Mouse (Mus musculus): ENCODE measurements around the gene Arsb.

Gene Arsb

DNA sequence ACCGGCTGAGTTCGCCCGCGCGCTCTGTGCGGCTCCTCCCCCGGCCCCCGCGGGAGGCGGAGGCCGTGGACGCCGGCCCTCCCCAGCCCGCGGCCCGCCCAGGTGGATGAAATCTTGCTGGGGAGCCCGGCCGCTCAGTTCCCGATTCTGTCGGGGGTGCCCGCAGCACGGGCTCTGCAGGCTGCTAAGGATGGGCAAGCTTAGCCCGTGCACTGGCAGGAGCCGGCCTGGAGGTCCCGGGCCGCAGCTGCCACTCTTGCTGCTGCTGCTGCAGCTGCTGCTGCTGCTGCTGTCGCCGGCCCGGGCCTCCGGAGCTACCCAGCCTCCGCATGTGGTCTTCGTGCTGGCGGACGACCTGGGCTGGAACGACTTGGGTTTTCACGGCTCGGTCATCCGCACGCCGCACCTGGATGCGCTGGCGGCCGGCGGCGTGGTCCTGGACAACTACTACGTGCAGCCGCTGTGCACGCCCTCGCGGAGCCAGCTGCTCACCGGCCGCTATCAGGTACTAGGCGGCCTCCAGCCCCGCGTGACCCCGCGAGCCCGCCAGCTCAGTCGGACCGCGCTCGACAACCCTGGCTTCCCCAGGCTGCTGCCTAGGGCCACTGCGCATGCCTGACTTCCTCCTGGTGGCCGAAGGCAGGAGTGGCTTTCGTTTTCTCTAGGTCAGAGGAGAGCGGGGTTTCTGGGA is at the start of gene Arsb:
Gene Arsb, plus strand, starts transcription at position 43 of the 691 bp plus-strand sequence.
- DNase-seq (ENCODE audit: low spot score) = peak; percentile 85

DNA sequence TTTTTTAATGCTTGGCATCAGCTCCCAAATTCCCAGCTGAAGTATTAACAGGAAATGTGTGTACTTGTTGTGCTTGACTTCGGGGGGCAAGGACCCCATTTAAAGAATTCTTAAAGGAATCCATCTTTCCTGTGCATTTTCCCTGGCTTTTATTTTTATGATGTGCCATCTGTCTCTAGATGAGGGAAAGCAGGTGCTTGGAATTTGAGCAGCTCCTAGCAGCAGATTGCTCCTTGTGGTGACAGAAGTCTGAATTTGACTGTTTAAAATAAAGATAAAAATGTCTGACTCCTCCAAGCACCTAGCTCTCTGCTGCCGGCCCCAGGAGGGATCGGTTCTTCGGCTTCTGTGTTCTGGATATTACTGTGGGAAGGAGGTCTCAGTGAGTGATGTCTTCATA is 49.5 kb upstream of the Arsb start:
- DNase-seq (ENCODE audit: low spot score) = no peak

DNA sequence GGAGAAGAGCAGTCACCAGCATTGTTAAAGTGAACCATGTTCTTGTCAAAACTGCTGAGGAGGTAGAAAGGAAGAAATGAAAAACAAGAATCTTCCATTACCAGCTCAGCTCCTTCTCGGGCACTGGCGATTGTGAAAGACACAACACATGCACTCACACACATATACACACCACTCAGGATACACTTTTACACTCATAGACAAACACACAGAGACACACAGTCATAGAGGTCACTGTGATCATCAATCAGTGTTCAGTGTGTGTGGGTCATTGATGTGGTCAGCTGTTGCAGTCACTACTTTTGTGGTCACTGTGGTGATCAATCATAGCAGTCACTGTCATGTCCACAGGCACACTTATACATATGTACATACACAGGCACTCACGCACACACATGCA is 48.0 kb upstream of the Arsb start:
- DNase-seq (ENCODE audit: low spot score) = no peak

DNA sequence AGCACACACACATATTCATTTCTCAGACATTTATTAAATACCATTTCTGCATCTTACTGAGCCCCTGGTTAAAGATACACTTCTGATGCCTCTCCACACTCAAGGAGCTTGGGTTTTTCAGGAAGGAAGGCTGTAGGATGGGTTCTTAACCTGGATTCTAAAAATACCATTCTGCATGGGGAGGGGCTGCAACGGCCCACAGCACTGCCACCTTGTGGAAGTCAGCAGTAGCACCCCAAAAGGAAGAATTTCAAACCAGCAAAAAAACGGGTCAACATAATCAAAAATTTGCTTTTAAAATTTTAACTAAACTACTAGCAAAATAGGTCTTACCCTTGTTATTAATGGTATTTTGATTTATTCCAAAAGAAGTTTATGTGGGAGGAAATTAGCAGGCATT is 47.2 kb upstream of the Arsb start:
- DNase-seq (ENCODE audit: low spot score) = no peak

DNA sequence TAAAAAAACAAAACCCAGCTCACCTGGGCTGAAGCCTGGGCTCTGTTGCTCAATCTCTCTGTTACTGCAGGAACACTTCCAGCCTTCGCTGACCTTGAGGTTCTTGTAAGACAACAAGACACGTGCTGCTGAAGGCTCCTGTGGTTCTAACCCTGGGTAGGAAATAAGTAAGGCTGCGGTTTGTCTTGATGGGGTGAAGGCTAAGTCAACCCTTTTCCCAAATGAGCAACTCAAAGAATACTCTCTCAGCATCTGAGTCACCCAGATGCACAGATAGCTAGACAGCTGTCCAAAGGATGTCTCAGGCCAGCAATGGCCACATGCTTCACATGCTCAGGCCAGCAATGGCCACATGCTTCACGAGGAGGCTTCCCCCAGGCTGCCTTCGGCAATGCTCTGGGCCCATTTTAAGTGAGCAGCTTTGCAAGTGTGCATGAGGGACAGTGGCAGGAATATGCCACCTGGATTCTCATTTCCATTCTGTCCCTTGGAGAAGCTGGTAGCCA is 36.2 kb upstream of the Arsb start:
- DNase-seq (ENCODE audit: low spot score) = no peak

DNA sequence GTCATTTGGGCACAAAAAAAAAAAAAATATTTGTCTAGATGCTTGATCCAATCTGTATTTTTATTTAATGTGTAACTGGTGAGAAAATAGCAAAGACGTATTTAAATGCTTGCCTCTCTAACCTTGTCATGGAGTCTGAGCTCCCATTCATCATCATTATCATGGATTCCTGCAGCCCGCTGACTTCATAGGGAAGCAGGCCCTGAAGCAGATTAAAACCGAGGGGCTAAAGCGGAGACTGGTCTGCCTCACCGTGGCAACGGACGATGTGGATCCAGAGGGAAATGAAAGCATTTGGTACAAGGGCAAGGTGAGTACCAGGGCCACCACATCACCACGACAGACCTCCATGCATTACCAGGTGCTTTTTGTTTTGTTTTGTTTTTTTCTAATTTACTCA is 27.3 kb upstream of the Arsb start:
- no peak for DNase-seq (ENCODE audit: low spot score)

DNA sequence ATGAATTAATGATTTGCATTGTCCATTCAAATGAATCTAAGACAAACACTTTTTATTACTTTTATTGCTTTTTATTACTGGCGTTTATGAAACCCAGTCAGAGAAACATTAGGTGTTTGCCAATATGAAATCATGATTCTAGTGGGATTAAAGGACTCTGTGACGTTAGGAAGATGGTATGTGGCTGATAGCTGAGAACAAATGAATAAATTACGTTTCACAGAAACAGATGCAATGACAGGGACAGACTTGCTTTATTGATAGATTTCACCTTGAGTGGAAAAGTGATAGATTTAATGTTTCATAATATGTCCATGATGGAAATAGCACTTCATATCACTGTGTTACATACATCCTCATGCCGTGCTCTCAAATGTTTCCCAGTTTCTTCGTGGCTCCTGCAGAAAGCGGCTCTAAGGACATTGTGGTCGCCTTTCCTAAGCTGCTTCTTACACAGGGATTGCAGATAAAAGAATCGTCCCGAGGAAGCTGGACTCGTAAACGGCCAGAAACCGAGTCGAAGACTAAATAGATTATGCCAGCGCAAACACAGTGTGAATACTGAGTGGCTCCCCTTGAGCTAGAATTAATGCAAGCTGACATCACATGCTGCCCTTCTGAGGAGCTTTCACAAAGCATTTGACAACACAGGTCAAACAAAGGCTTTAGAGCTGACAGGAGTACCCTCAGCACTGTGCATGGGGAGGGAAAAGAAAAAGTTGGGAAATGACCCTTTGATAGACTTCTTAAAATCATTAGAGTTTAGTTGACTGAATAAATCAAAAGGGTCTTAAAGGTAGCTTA is 18.6 kb upstream of the Arsb start:
- no peak for DNase-seq (ENCODE audit: low spot score)

DNA sequence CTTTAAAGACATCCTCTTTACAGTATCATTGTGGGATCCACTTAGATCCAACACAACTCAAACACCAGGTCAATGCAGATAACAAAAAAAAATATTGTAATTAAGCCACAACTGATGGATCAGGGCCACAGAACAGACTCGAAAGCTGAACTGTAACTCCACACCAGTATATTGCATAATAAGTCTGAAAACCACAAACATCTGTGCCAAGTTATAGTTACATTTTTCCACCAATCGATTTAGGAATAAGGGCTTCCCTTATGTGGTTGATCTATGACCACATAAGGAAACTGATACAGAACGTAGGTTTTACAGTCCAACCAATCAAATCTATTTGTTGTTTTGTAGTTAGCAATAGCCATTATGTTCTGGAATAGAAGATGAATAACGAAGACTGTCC is 16.3 kb upstream of the Arsb start:
- no peak for DNase-seq (ENCODE audit: low spot score)

DNA sequence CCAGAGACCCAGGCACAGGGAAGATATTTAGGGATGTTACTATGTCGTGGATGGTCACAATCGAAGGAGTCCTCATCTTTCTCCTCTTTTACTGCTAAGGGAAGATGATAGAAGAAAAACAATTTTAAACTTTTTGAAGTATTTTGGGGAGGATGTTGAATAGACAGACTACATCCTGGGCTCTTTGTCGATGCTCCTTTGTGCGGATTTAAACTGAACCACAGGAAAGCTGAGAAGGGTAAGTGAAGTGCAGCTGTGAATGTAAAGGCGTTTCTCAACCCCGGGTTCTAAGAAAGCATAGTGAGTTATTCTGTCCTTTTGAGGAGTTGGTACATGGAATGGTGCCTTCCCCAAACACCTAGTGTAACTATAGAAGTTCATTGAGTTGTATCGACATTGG is 14.8 kb upstream of the Arsb start:
- no peak for DNase-seq (ENCODE audit: low spot score)

DNA sequence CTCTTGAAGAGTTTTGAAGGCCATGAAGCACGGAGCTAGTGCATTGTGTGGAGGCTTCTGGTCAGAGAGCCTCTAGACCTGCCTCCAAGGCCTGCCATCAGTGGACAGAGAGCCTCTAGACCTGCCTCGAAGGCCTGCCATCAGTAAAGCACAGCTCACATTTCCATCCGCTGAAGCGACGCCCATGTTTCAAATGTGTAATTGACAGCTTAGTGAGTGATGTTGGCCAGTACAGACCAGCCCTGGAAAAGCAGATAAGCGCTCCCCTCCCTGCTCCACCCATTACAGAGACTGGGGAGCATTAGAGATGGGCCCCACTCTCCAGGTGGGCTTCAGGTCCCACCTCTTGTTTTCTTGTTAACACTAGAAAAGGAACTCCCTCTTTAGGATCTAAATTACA is 13.9 kb upstream of the Arsb start:
- no peak for DNase-seq (ENCODE audit: low spot score)

DNA sequence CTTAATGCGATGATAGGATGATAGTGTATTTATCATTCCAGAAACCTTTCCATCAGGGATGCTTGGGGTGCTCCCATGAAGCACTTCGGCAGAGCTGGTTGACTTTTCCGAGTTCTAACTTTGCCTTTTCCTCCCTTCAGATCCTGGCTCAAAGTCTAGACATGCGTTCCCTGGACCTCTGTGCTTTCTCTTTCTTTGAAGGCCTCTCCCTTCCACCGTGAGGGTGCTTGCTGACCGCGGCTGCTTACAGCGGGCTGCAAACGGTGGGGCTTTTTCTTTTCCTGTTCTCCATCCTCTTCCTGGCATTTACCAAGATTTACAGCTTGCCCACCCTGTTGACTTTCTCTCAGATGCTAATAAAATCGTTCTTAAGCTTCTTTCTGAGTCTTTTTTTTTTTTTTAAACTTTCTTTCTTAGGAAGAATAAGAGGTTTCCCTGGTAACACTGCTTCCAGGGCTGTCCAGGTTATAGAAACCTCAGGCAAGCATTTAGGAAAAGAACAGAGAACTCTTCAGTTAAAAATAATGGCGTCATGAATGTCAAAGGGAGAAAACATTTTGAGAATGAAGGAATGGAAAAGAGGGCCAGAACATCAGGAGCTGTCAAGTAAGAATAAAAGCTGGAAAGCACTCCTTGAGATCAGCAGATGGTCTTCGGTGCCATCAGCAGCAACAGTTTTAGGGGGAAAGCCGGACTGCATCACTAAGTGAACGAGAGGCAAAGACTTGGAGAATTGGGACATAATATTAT is 13.1 kb upstream of the Arsb start:
- DNase-seq (ENCODE audit: low spot score) = no peak

DNA sequence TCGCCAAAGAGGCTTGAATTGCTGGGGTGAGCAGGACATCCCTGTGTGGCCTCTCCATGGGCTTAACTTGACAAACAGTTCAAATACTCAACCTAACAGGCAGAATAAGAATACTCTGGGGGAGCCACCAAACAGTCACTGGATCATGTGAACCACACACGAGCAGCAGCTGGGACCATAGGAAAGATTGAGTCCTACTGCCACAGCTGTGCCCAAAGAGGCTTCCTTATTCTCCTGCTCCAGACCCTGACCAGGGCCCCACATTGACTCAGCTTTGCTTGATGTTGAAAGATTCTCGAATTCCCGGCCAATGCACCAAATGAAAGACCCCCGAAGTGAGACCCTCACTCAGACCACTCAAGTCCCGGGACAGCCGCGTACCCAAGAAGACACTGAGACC is 9.6 kb upstream of the Arsb start:
- no peak for DNase-seq (ENCODE audit: low spot score)

DNA sequence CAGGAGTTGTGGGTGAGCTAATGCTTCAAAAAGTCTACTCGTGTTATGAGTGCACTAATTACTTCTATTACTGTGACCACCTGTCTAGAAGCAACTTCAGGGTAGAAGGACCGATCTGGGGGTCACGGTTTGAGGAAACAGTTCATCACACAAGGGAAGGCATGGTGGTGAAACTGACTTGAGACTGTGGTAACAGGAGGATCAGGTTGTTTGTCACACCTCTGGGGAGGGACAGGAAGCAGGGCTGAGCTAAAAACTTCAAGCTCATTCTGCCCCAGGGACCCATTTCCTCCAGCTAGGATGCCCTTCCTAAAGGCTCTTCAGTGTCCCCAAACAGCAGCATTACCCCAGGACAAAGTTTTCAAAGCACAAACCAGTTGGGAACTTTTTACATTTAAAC is 8.6 kb upstream of the Arsb start:
- no peak for DNase-seq (ENCODE audit: low spot score)

DNA sequence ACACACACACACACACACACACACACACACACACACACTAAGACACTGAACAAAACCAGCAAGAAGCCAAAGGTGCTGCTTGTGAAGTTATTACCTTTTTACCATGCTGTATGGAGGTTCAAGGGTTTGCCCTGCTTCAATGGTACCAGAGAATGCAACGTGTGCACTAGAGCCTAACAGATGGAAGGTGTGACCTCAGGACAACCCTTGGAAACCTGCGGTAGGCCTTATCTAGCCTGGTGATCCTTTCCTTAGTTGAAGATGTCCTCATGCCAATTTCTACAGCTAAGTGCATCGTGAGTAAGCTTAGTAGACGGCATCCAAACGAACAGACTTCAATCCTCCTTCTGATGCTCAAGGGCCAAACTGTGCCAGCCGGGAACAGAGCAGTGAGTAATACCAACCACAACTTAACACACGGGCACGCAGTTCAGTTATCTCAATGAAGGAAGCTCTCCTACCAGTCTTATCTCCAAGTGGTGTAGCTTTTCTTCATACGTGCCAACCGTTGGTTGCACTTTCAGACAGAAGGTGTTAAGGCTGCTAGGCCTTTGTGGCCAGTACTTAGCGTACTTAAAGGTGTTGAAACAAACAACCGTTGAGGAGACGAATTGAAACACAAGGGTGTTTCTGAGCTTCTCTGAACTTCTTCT is 7.0 kb upstream of the Arsb start:
- no peak for DNase-seq (ENCODE audit: low spot score)

DNA sequence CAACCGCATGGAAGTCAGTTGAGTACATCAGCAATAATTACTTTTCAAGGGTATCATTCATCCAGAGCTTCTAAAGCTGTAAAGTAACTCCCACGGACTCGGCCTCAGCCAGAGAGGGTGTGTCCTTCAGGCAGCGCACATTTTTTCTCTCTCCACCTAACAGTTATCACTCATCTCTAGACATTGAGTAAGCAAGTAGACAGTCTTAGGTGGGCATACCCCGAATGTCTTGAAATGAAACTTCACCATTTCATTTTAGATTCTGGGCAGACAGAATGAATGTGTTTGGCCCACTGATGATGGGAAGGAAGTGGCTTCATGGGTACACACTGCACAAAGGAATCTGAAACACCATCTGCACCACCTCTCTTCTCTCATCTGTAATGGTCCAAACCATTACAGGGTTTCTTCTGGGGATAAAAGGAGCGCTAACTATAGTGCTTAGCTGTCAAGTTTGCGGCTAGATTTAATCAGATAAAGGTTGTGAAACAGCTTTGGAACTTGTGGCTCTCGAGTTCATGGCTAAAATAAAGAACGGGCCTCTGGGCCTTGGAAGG is 321 bp upstream of the Arsb start:
- no peak for DNase-seq (ENCODE audit: low spot score)

DNA sequence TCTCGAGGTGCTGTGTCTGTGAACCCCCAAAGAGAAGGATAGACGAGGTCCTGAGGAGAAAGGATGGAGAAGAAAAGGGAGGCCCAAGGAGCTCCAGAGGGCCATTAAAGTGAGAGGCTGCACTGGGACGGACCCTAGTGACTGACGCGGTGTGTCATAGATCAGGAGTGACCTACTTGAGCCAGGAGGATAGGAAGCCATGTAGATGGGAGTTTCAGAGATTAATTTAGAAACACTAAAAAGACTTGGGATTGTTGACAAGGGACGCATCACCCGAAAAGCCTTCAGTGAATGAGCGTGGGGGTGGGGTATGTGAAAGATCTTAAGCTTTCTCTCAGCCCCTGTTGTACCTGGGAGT is 828 bp downstream of the Arsb start:
- DNase-seq (ENCODE audit: low spot score) = no peak

DNA sequence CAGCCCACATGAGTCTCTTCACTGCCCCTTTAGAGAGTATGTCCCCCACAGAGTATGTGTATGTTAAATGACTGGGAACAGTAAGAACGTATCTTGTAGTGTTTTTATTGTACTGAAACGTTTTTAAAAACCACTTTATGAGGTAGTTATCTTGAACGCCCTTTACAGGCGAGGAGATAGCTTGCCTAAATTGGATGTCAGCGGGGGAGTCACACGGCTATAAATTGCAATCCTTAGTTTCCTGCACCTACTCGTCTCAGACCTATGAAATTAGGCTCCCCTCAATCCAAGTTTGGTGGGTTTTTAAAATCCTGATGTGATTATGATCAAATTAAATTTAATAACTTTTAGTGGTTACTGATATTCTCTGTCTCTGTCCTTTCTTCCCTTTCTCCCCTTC is 1.4 kb downstream of the Arsb start:
- no peak for DNase-seq (ENCODE audit: low spot score)

DNA sequence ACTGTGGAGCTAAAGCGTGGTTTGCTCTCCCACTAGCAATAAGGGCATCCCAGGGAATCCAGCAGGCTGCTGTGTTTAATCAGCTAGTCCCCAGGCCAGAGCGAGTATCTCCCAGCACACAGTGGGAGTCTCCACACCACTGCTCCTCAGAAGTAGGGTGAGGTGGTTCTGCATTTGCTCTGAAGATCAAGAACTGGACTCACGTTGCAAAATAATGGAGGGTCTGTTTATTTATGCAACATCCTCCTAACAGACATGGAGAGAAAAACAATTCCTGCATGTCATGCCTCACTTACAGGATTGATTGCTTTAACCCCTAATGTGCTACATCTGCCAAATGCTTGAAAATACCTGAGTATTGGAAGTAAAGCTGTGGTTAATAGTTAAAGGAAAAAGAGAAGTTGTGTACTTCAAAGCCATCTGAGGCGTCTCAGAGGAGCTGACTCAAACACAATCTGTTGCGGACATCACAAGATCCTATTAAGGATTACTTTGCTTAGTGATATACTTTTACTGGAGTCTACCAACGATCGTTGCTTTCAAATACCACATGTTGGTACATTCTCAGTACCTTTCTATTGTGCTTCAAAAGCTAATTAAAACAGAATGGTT is 2.4 kb downstream of the Arsb start:
- no peak for DNase-seq (ENCODE audit: low spot score)

DNA sequence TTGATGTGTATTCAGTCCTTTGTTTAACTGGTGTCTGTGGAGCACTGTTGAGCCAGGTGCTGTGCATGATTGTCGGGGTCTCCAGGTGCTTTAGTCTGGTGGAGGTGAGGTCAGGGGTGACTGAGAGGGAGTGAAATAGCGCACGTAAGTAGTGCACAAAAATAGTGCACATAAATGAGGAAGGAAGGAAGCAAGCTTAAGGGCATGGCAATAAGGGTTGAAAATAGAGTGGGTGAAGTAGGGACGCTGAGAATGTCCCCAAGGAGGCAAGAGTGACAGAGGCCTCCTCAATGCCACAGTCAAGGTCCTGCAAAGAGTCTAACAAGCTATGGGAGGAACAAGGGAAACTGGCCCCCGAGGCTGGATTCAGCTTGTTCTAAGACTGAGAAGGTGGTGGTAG is 11.4 kb downstream of the Arsb start:
- DNase-seq (ENCODE audit: low spot score) = no peak

DNA sequence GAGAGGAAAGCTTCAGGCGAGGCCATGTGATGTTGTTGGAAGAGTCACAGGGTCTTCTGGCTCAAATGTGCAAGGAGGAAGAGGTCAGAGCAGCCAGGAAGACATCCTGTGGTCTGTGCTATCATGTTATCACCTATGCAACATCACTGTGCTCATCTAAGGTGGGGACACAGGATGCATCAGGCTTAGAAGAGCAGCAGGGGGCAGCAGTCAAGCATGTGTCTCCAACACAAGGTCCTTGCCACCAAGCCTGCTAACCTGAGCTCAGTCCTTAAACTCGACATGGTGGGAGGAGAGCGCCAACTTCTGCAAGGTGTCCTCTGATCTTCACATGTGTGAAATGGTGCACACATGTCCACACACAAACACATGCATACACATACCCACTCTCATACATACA is 13.9 kb downstream of the Arsb start:
- DNase-seq (ENCODE audit: low spot score) = no peak

DNA sequence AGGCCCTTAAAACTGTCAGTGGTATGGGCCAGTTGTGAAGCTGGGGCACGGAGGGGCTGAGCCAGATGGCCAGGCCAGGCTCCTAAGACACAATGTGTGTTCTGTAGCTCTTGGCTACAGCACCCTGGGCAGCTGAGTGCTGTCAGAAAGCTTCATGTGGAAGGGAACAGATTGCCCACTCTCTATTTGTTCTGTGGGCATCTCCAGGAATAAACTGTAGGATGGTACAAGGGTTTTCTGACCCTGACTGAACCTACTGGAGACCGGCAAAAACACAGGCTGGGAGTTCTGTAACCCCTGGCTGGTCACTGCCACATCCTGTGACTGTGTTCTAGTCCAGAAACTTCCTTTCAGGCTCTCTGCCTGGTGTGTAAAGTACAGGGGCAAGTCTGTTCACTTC is 14.6 kb downstream of the Arsb start:
- no peak for DNase-seq (ENCODE audit: low spot score)

DNA sequence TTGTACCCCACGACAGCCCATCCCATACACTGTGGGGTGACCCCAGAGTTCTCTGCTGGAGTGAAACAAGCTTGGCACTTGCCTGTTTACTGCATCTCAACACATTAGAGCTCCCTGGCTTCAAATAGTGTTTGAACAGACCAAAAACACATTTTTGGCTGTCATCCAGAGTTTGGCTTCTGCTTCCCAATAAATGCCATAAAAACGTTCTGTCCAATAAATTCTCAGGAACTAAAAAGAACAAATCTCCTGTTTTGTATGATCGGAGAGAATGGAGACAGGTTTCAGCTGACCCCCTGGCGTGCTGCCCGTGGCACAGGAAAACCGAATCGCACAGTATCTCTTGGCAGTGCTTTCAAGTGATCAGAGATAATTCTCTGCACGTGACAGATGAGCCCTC is 16.2 kb downstream of the Arsb start:
- DNase-seq (ENCODE audit: low spot score) = peak; percentile 7

Data from lung, postnatal 25 days (tissue).